Mouse (Mus musculus) left cerebral cortex, adult 2 months (tissue): ENCODE measurements at regions not wholly inside any gene's neighbourhood (a gene's known extent, or its start where the extent isn't known, plus 50 kb on each side); places are given as distances from the start of the nearest gene placed in this dataset.
"Not testable (repeated sequence)": the region's sequence is repeated elsewhere in the genome, so short reads cannot be mapped to it uniquely, and the experiment has no call there.

Experiments used
- DNase-seq, 2 experiments: peaks; one replicate each; pipeline ENCODE4 v3.0.0; 2021 to 2022; ENCODE audit warnings: low spot score in 2 of 2, mixed read lengths in 1 of 2; ENCODE audit errors: extremely low spot score in 1 of 2
- H3K27ac ChIP-seq: fragments of 200-600 bp; 2 replicates; pipeline ENCODE4 v1.8.1; 2022
- H3K4me3 ChIP-seq: fragments of 200-600 bp; 2 replicates; pipeline ENCODE4 v1.8.1; 2022
- CTCF ChIP-seq: fragments of 200-600 bp; IDR thresholded peaks from 2 replicates; pipeline ENCODE4 v1.8.1; 2022; ENCODE audit warnings: antibody characterized with exemption, mild to moderate bottlenecking, moderate library complexity
- intact Hi-C: fragments of 180-260 bp; cut with DNase I; formaldehyde crosslinking; loops from one replicate; pipeline ENCODE4 v1.15.1; 2025

GRCm38 (mm10) chr12:74825664-74826063 lies 351.5 kb downstream of the Kcnh5 start:
- no peak overlapping the region for H3K27ac ChIP-seq
- intact Hi-C loops, result no loop called here
- TF ChIP-seq CTCF, result no peak
- H3K4me3 ChIP-seq, result no peak overlapping the region
- DNase-seq, result no peak

DNA sequence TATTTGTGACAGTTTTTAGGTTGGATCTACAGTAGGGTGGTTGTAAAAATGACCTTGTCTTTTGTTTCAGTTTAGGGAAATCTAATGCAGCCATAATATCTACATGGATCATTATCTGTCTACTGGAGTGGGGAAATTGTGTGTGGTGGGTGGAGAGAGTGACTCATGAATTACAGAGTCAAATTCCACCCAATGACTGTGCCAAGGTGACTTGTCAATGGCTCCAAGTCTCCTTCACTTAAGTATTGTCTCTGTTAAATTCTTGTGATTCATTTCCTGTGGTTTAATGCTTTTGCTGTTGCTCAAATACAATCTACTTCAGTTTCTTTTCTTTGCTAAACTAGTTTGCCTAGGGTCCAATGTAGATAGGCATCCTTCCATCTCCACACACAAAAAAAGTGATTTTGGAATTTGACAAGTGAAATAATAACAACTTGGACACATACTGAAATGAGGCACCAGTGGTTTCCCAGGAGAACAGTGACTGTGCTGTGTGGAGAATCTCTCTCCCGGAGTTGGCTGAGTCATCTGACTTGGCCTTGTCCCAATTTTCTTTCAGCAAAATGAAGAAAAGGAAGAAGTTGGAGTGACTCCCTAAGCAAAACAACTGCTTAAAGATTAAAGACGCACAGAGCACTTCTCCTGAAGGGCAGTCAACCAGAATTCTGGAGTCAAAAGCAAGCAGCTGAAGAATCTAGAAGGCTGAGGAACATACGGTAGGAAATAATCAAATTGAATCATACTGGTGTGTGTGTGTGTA lies 352.2 kb downstream of the Kcnh5 start:
- Histone ChIP-seq H3K4me3 (no peak overlapping the region), H3K27ac (no peak overlapping the region)
- DNase-seq, result peak; percentile 18 to 49
- no peak for TF ChIP-seq CTCF
- intact Hi-C loops, result no loop called here

DNA sequence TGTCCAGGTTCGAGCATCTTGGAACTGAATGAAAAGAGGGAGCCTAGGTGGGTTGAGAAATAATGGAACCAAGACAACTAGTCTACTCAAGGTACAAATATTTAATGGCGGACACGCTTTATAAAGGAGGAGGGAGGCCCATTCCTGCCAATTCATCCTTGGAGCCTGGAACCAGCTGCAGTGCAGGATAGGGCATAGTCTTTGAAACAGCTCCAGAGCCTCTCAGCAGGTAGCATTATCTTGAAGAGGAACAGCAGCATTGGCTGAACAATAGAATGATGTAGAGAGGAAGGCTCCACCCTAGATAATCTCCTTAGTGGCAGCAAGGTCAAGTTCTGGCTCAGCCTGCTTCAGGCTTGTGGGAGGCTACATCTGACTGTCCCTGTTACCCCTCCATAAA lies 361.0 kb downstream of the Kcnh5 start:
- H3K27ac ChIP-seq, DNase-seq, intact Hi-C loops, H3K4me3 ChIP-seq: not testable (repeated sequence)

DNA sequence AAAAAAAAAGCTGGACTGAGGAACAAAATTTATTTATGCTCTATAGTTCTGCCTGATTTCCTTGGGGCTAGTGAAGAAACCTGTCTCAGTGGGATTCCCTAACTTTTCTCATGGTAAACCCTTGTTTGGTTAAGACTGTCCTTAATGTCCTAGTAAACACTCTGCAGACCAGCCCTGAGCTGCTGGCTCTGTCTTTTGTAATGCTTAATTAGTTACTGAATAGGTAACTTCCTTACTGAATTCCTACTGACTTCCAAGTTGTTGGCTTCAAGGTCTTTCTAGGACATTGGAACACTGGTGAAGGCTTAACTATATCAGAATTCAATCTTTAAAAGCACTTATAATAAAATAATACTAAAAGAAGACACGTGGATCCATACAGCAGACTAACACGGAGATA lies 368.6 kb downstream of the Kcnh5 start:
- H3K4me3 ChIP-seq, intact Hi-C loops, DNase-seq: not testable (repeated sequence)

GRCm38 (mm10) chr12:74807926-74808325 lies 369.2 kb downstream of the Kcnh5 start:
- DNase-seq, intact Hi-C loops, H3K27ac ChIP-seq, H3K4me3 ChIP-seq: not testable (repeated sequence)

More for the DNA sequence above, 368.6 kb downstream of the Kcnh5 start:
- not testable (repeated sequence) for H3K27ac ChIP-seq

GRCm38 (mm10) chr12:74803740-74804512 lies 373.2 kb downstream of the Kcnh5 start:
- Histone ChIP-seq H3K27ac (no peak overlapping the region), H3K4me3 (no peak overlapping the region)
- TF ChIP-seq CTCF, result no peak
- no peak for DNase-seq
- intact Hi-C loops, result no loop called here

DNA sequence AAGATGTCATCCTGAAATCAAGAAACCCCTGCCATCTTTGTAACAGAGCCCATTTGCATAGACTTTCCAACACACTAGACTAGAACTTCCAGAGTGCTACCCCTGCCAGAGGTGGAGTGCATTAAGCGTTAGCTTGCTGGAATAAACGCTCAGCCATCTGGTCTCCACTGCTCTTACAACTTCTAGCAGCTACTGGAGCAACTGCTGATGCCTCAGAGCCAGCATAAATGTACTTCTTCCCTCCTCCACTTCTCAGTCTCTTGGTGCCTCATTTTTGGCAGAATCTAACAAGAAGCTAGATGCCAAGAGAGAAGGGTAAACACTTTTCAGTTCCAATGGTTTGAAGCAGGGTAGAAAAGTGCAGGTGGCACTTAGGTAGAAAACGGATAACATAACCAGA lies 385.1 kb downstream of the Kcnh5 start:
- H3K27ac ChIP-seq, result no peak overlapping the region
- intact Hi-C loops, result loop anchor here (5.0 kb wide), 1 partner anchor 55 kb away; no protein-coding TSS in a partner anchor

DNA sequence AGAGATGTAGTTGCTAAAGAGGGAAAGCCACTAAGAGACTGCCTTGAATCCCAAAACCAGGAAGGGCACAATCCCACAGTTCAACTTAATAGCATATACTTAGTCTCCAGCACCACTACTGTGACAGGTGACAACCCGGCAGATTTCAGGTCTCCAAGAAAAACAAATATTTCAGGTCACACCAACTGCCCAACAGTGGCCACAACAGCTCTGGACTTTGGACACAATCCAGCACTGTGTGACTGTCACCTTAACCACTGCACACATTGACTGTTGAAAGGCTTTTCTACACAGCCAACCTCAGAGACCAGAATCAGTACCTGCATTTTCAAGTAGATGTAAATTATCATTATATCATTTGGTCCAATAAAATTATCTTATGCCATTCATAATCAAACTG lies 414.8 kb downstream of the Kcnh5 start:
- Histone ChIP-seq H3K27ac (no peak overlapping the region), H3K4me3 (no peak overlapping the region)
- no peak for TF ChIP-seq CTCF
- intact Hi-C loops, result no loop called here
- DNase-seq, result no peak

More for the DNA sequence above, 385.1 kb downstream of the Kcnh5 start:
- TF ChIP-seq CTCF, result no peak
- peak; percentile 13 to 14 for DNase-seq
- H3K4me3 ChIP-seq, result no peak overlapping the region

GRCm38 (mm10) chr12:74745051-74745450 lies 428.9 kb upstream of the Gm11042 start:
- intact Hi-C loops, result no loop called here
- Histone ChIP-seq H3K4me3 (no peak overlapping the region), H3K27ac (no peak overlapping the region)
- no peak for TF ChIP-seq CTCF
- peak in 1 of 2 experiments; percentile 13 for DNase-seq

DNA sequence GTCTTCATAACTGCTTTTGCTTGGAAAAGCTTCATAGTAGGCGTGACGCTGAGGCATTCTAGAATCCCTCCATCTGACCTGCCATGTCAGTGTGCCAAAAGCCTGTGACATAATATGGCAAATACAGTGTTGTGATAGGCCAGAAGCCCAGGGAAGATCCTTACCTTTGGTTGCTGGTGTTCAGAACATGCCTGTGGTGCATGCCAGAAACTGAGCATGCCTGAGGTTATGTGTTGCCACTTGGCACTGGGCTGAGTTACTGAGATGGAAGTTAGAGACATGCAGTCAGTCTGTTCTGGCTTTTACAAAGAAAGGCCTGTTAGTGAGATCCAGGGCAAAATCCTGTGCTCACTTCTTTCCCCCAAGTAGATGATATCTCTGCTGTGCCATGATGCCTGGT lies 412.7 kb upstream of the Gm11042 start:
- intact Hi-C loops, result no loop called here
- Histone ChIP-seq H3K27ac (no peak overlapping the region), H3K4me3 (no peak overlapping the region)
- no peak for DNase-seq
- TF ChIP-seq CTCF, result no peak

DNA sequence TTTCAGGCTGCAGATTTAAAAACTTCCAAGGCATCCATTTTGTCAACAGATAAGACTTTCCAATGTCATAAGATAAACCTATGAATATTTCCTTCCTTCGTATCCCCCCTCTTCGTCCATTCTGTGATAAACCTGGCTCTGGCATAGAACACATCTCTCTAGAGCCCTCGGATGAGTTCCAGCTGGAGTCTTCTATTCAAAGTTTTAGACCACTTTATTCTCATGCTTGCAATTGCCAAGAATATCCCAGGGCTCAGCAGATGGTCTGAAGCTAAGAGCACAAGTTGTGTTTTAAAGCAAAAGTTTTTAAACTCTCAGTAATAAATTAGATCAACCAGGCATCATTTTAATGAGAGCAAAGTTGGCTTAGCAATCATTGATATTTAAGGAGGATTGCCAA lies 363.0 kb upstream of the Gm11042 start:
- intact Hi-C loops, result loop anchor here (5.0 kb wide), 1 partner anchor 347 kb away; no protein-coding TSS in a partner anchor
- no peak for TF ChIP-seq CTCF
- H3K27ac ChIP-seq, result no peak overlapping the region
- H3K4me3 ChIP-seq, result no peak overlapping the region
- no peak for DNase-seq

- no peak overlapping the region for H3K27ac ChIP-seq
- H3K4me3 ChIP-seq, result no peak overlapping the region
- no peak for TF ChIP-seq CTCF
- no peak for DNase-seq
- intact Hi-C loops, result loop anchor here (5.0 kb wide), 1 partner anchor 346 kb away; no protein-coding TSS in a partner anchor
Observed at GRCm38 (mm10) chr12:74677835-74678234, 361.6 kb upstream of the Gm11042 start.
